Mouse (Mus musculus): ENCODE measurements around the gene Olfr373. TPM values are rescaled to one million over a fixed set of nuclear protein-coding genes. Genes with fewer than 3 reads are reported as not detected.

Olfr373 gene
- polyA plus RNA-seq, 1 experiment from 2014 or later: not detected

DNA sequence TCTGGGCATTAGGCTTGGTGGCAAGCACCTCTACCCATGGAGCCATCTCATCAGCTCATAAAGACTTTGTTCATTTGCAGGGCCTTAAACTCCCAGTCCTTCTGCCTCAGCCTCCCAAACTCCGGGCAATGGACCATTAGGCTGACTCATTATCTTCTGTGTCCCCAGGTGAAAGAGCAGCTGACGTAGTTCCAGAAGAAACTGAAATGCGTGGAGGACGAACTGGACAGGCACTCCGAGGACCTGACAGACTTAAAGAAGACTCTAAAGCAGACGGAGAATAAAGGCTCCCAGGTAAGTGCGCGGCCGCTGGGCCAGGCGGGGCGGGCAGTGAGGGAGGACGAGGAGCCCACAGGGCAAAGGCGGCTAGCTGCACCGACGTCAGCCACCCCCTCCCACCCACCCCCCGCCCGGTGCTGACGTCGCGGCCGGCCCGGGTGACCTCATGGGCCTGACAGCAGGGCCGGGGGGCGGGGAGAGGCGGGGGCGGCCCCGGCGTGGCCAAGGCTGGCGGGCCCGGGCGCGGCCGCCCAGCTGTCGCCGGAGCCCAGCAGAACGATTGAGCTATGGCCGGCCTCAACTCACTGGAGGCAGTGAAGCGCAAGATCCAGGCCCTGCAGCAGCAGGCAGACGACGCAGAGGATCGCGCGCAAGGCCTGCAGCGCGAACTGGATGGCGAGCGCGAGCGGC, 51.9 kb downstream of the Olfr373 start, which contains the start of gene Tpm4:
Gene Tpm4, plus strand, starts transcription at position 220 of the 690 bp plus-strand sequence.
- no peaks in the 10 kb centered on the region for H3K27me3 ChIP-seq (ENCODE audit: control insufficient read depth, insufficient read depth, low read length)
- peak; percentile 85 for ATAC-seq (ENCODE audit: insufficient number of reproducible peaks, insufficient read depth, low FRiP score, low read depth)
- H3K4me1 ChIP-seq (ENCODE audit: control insufficient read depth in 2 of 2, insufficient read depth in 2 of 2, low read length in 2 of 2): peaks cover 19 to 37% of the 10 kb centered on the region in 2 experiments
- H3K9me3 ChIP-seq (ENCODE audit: control insufficient read depth, low read length): no peaks in the 10 kb centered on the region
- H3K4me3 ChIP-seq (ENCODE audit: control insufficient read depth in 1 of 2, insufficient read depth in 1 of 2, low read depth in 1 of 2, low read length in 2 of 2): peak within 1 kb of the TSS; percentile 94 to 97
- peaks cover 21% of the 10 kb centered on the region for H3K36me3 ChIP-seq (ENCODE audit: control insufficient read depth, insufficient read depth, low read length)
- H3K27ac ChIP-seq (replicated peaks in 1 of 2; ENCODE audit: control insufficient read depth in 1 of 2, insufficient read depth in 1 of 2, low read depth in 2 of 2, low read length in 2 of 2): peak within 1 kb of the TSS; percentile 95 to 96
- H3K9ac ChIP-seq (ENCODE audit: low read length): peak within 1 kb of the TSS; percentile 100
- 1% methylated on average over 46 of the region's 49 CpGs for WGBS
- peak within 1 kb of the TSS; percentile 80 for H3K4me2 ChIP-seq (ENCODE audit: low read length)

DNA sequence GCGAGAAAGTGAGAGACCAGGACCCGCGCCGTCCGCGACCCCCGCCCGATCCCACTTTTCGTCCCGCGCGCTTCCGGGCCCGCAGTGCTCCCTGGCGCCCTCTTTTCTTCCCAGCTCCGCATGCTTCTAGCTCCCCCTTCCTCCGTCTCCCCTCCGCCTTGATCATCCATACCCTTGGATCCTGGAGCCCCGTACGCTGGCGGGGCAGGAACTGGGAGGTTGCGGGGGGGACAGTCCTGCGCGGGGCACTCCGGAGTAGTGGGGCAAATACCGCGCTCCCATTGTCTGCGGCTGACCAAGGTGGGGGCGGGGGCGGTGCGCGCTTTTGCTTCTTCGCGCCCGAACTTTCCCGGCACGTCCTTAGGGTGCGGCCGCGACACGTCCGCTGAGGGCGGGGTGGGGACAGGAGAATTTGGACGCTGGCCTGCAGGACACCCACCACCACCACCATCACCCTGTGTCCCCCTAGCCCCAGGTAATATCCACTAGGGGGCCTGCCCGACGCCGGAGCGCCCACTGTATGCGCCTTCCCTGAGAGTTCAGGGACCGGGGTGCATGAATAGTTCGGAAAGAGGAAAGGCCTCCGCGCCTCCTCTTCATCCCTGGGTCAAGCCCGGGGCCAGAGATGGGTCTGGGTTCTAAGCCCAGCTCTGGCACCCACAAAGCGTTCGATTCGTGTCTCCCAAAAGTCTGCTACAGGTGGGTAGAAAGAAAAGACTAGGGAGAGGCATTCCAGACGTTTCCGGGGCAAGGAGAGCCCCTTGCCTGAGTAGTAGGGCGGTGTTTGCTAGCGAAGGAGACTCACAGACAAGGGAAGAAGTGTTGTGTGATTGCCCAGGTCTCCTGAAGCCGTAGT, 52.7 kb downstream of the Olfr373 start:
- ATAC-seq (ENCODE audit: insufficient number of reproducible peaks, insufficient read depth, low FRiP score, low read depth): peak; percentile 68
- WGBS: under 1% methylated on average over 60 of the region's 62 CpGs

DNA sequence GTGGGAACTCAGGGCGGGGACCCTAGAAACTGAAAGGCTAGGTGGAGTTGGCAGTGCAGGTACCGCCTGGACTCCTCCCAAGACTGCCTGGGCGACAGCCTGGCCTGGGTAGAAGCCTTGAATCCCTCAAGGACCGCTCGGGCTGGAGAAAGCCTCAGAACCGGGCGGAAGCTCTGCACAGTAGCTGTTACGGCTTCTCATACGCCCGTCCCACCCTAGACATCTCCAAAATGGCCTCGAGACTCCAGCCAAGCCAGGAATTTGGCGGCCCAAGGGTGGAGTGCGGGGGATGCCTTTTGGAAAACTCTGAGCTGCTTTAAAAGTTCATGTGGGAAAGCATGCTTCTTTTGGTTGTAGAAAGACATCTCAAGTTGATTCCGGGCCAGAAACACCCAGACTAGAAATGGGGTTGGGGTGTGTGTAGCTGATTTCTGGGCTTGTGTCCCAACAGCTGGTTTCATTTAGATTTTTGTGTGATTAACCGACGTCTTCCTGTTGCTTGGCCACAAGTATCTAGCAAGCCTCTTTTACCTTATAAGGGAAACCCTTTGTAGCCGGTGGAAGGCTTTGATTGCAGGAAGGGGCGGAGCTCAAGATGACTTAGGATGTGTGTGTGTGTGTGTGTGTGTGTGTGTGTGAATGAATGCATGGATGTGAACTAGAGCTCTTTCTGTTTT, 53.5 kb downstream of the Olfr373 start:
- peak overlapping the region; percentile 80 for H3K4me2 ChIP-seq (ENCODE audit: low read length)
- ATAC-seq (ENCODE audit: insufficient number of reproducible peaks, insufficient read depth, low FRiP score, low read depth): peak; percentile 52; the same call in 1 of the 2 replicates
- no peaks in the 10 kb centered on the region for H3K9me3 ChIP-seq (ENCODE audit: control insufficient read depth, low read length)
- peak overlapping the region; percentile 100 for H3K9ac ChIP-seq (ENCODE audit: low read length)
- peak overlapping the region; percentile 94 to 97 for H3K4me3 ChIP-seq (ENCODE audit: control insufficient read depth in 1 of 2, insufficient read depth in 1 of 2, low read depth in 1 of 2, low read length in 2 of 2)
- WGBS: under 1% methylated on average over 18 of the region's 18 CpGs
- no peaks in the 10 kb centered on the region for H3K27me3 ChIP-seq (ENCODE audit: control insufficient read depth, insufficient read depth, low read length)
- H3K36me3 ChIP-seq (ENCODE audit: control insufficient read depth, insufficient read depth, low read length): peaks cover 36% of the 10 kb centered on the region
- H3K27ac ChIP-seq (replicated peaks in 1 of 2; ENCODE audit: control insufficient read depth in 1 of 2, insufficient read depth in 1 of 2, low read depth in 2 of 2, low read length in 2 of 2): peak overlapping the region; percentile 95 to 96
- H3K4me1 ChIP-seq (ENCODE audit: control insufficient read depth in 2 of 2, insufficient read depth in 2 of 2, low read length in 2 of 2): peaks cover 18 to 37% of the 10 kb centered on the region in 2 experiments

More for the DNA sequence above, 52.7 kb downstream of the Olfr373 start:
- Histone ChIP-seq H3K36me3 (ENCODE audit: control insufficient read depth, insufficient read depth, low read length) (peaks cover 28% of the 10 kb centered on the region), H3K4me2 (ENCODE audit: low read length) (peak overlapping the region; percentile 80), H3K4me3 (ENCODE audit: control insufficient read depth in 1 of 2, insufficient read depth in 1 of 2, low read depth in 1 of 2, low read length in 2 of 2) (peak overlapping the region; percentile 94 to 97), H3K27me3 (ENCODE audit: control insufficient read depth, insufficient read depth, low read length) (no peaks in the 10 kb centered on the region), H3K27ac (replicated peaks in 1 of 2; ENCODE audit: control insufficient read depth in 1 of 2, insufficient read depth in 1 of 2, low read depth in 2 of 2, low read length in 2 of 2) (peak overlapping the region; percentile 95 to 96), H3K4me1 (ENCODE audit: control insufficient read depth in 2 of 2, insufficient read depth in 2 of 2, low read length in 2 of 2) (peaks cover 19 to 37% of the 10 kb centered on the region in 2 experiments), H3K9me3 (ENCODE audit: control insufficient read depth, low read length) (no peaks in the 10 kb centered on the region), H3K9ac (ENCODE audit: low read length) (peak overlapping the region; percentile 100)

GRCm38 (mm10) chr8:72137431-72137830, 54.5 kb downstream of the Olfr373 start:
- H3K27ac ChIP-seq (replicated peaks in 1 of 2; ENCODE audit: control insufficient read depth in 1 of 2, insufficient read depth in 1 of 2, low read depth in 2 of 2, low read length in 2 of 2): 0 out of 4 replicates have a peak overlapping the region, but pooled peaks of 1 of the 2 experiments have one; percentile 95
- H3K9me3 ChIP-seq (ENCODE audit: control insufficient read depth, low read length): no peaks in the 10 kb centered on the region
- 79% methylated on average over 2 of the region's 2 CpGs for WGBS
- no peak for ATAC-seq (ENCODE audit: insufficient number of reproducible peaks, insufficient read depth, low FRiP score, low read depth)
- H3K4me1 ChIP-seq (ENCODE audit: control insufficient read depth in 2 of 2, insufficient read depth in 2 of 2, low read length in 2 of 2): peaks cover 17 to 37% of the 10 kb centered on the region in 2 experiments
- peak overlapping the region in 1 of 2 experiments; percentile 94; a peak in 2 of 4 replicates for H3K4me3 ChIP-seq (ENCODE audit: control insufficient read depth in 1 of 2, insufficient read depth in 1 of 2, low read depth in 1 of 2, low read length in 2 of 2)
- peak overlapping the region; percentile 100 for H3K9ac ChIP-seq (ENCODE audit: low read length)
- H3K27me3 ChIP-seq (ENCODE audit: control insufficient read depth, insufficient read depth, low read length): no peaks in the 10 kb centered on the region
- H3K4me2 ChIP-seq (ENCODE audit: low read length): peak overlapping the region; percentile 80
- peaks cover 46% of the 10 kb centered on the region for H3K36me3 ChIP-seq (ENCODE audit: control insufficient read depth, insufficient read depth, low read length)

GRCm38 (mm10) chr8:72138456-72138855, 55.5 kb downstream of the Olfr373 start:
- 95% methylated on average over 5 of the region's 5 CpGs for WGBS
- Histone ChIP-seq H3K27ac (replicated peaks in 1 of 2; ENCODE audit: control insufficient read depth in 1 of 2, insufficient read depth in 1 of 2, low read depth in 2 of 2, low read length in 2 of 2) (no peak overlapping the region), H3K9ac (ENCODE audit: low read length) (no peak overlapping the region)

DNA sequence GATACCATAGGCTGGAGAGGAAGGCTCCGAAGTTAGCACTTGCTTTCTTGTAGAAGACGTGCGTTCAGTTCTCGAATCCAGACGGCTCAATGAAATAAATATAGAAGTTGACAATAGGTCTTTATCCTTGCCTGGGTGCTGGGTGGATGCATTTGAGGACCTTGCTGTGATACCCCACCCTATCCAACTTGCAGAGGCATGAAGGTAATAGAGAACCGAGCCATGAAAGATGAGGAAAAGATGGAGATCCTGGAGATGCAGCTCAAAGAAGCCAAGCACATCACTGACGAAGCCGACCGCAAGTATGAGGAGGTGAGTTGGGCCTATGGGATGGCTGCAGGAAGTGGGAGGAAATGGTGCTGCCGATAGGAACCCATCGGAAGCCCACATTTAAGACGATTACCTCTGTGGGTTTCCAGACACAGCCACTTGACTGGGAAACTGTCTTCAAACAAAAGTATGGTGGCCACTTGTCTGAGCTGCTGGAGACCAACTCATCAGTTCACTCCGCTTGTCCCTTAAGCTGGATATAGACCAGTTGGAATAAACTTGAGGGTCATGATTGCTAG, 60.4 kb downstream of the Olfr373 start:
- Histone ChIP-seq H3K9me3 (ENCODE audit: control insufficient read depth, low read length) (no peaks in the 10 kb centered on the region), H3K27ac (replicated peaks in 1 of 2; ENCODE audit: control insufficient read depth in 1 of 2, insufficient read depth in 1 of 2, low read depth in 2 of 2, low read length in 2 of 2) (no peak overlapping the region; a peak in 1 of 4 replicates), H3K4me2 (ENCODE audit: low read length) (no peak overlapping the region), H3K9ac (ENCODE audit: low read length) (no peak overlapping the region), H3K4me1 (ENCODE audit: control insufficient read depth in 2 of 2, insufficient read depth in 2 of 2, low read length in 2 of 2) (peaks cover 2 to 21% of the 10 kb centered on the region in 2 experiments), H3K36me3 (ENCODE audit: control insufficient read depth, insufficient read depth, low read length) (peaks cover 100% of the 10 kb centered on the region), H3K27me3 (ENCODE audit: control insufficient read depth, insufficient read depth, low read length) (no peaks in the 10 kb centered on the region), H3K4me3 (ENCODE audit: control insufficient read depth in 1 of 2, insufficient read depth in 1 of 2, low read depth in 1 of 2, low read length in 2 of 2) (no peak overlapping the region)
- 88% methylated on average over 13 of the region's 13 CpGs for WGBS
- ATAC-seq (ENCODE audit: insufficient number of reproducible peaks, insufficient read depth, low FRiP score, low read depth): no peak

More at GRCm38 (mm10) chr8:72138456-72138855, 55.5 kb downstream of the Olfr373 start:
- no peak overlapping the region for H3K4me2 ChIP-seq (ENCODE audit: low read length)
- no peak for ATAC-seq (ENCODE audit: insufficient number of reproducible peaks, insufficient read depth, low FRiP score, low read depth)
- H3K4me1 ChIP-seq (ENCODE audit: control insufficient read depth in 2 of 2, insufficient read depth in 2 of 2, low read length in 2 of 2): peaks cover 10 to 27% of the 10 kb centered on the region in 2 experiments
- peaks cover 56% of the 10 kb centered on the region for H3K36me3 ChIP-seq (ENCODE audit: control insufficient read depth, insufficient read depth, low read length)
- H3K9me3 ChIP-seq (ENCODE audit: control insufficient read depth, low read length): no peaks in the 10 kb centered on the region
- no peak overlapping the region for H3K4me3 ChIP-seq (ENCODE audit: control insufficient read depth in 1 of 2, insufficient read depth in 1 of 2, low read depth in 1 of 2, low read length in 2 of 2)
- H3K27me3 ChIP-seq (ENCODE audit: control insufficient read depth, insufficient read depth, low read length): no peaks in the 10 kb centered on the region
